Mouse (Mus musculus) cerebellum, postnatal 14 days (tissue): ENCODE measurements around the gene Map3k20.
A peak's percentile ranks its signal among the peaks of the same experiment; 100 is the strongest.

Experiments used
- DNase-seq, 2 experiments: peaks; one replicate each; pipeline ENCODE4 v3.0.0; 2021; ENCODE audit warnings: mixed read lengths in 2 of 2

Gene Map3k20

GRCm38 (mm10) chr2:72438941-72439533 lies 153.6 kb downstream of the Map3k20 start:
- DNase-seq, result no peak

GRCm38 (mm10) chr2:72441010-72441409 lies 155.6 kb downstream of the Map3k20 start:
- peak in 1 of 2 experiments; percentile 7 for DNase-seq

- no peak for DNase-seq
These were observed 157.4 kb downstream of the Map3k20 start for GRCm38 (mm10) chr2:72442825-72443224.

GRCm38 (mm10) chr2:72443960-72444359 lies 158.5 kb downstream of the Map3k20 start:
- no peak for DNase-seq

- no peak for DNase-seq
These were observed 160.7 kb downstream of the Map3k20 start for GRCm38 (mm10) chr2:72446106-72446505.

- DNase-seq, result no peak
These were observed 161.2 kb downstream of the Map3k20 start for GRCm38 (mm10) chr2:72446615-72447014.

GRCm38 (mm10) chr2:72453563-72453962 lies 168.1 kb downstream of the Map3k20 start:
- no peak for DNase-seq

- no peak for DNase-seq
These were observed 170.8 kb downstream of the Map3k20 start for GRCm38 (mm10) chr2:72456189-72456588.

GRCm38 (mm10) chr2:72464376-72465014 lies 179.1 kb downstream of the Map3k20 start:
- DNase-seq, result no peak

- DNase-seq, result no peak
These were observed 182.2 kb downstream of the Map3k20 start for GRCm38 (mm10) chr2:72467604-72468003.

- DNase-seq, result no peak
These were observed 186.1 kb downstream of the Map3k20 start for GRCm38 (mm10) chr2:72471415-72472070.

GRCm38 (mm10) chr2:72474531-72475287 lies 189.3 kb downstream of the Map3k20 start:
- no peak for DNase-seq

GRCm38 (mm10) chr2:72475423-72475796 lies 190.0 kb downstream of the Map3k20 start:
- DNase-seq, result no peak

- peak; percentile 58 to 67 for DNase-seq
These were observed 190.5 kb downstream of the Map3k20 start, which contains the start of gene Cdca7 for GRCm38 (mm10) chr2:72475797-72476485. Gene Cdca7 (plus strand): TSS chr2:72476159.

GRCm38 (mm10) chr2:72476486-72477211 lies 191.2 kb downstream of the Map3k20 start:
- DNase-seq, result peak; percentile 6 to 25

GRCm38 (mm10) chr2:72477221-72477620 lies 191.8 kb downstream of the Map3k20 start:
- no peak for DNase-seq

GRCm38 (mm10) chr2:72478176-72478575 lies 192.7 kb downstream of the Map3k20 start:
- DNase-seq, result no peak

- DNase-seq, result no peak
These were observed 193.5 kb downstream of the Map3k20 start for GRCm38 (mm10) chr2:72478921-72479320.

- no peak for DNase-seq
These were observed 194.4 kb downstream of the Map3k20 start for GRCm38 (mm10) chr2:72479818-72480217.

GRCm38 (mm10) chr2:72491650-72492049 lies 206.2 kb downstream of the Map3k20 start:
- no peak for DNase-seq
